Mouse (Mus musculus) G1E (cell line): ENCODE measurements around the gene Sorl1. TPM values are rescaled to one million over a fixed set of nuclear protein-coding genes. Genes with fewer than 3 reads are reported as not detected.

Source experiments
- ATAC-seq: 2 replicates; pipeline ENCODE4 v1.8.0; 2016; ENCODE audit warnings: mild to moderate bottlenecking; ENCODE audit not compliant: insufficient number of reproducible peaks, poor library complexity, low FRiP score, severe bottlenecking; ENCODE audit errors: extremely low read depth
- DNase-seq: peaks from one replicate; pipeline ENCODE4 v3.0.0; 2012; ENCODE audit warnings: low spot score
- H3K27me3 ChIP-seq: 2 replicates; pipeline ENCODE4 v1.6.1; 2012; ENCODE audit warnings: mild to moderate bottlenecking, low read length, inconsistent platforms; ENCODE audit not compliant: insufficient read depth
- H3K36me3 ChIP-seq: replicated peaks from 2 replicates; pipeline ENCODE3; 2012; ENCODE audit warnings: mild to moderate bottlenecking, inconsistent platforms
- H3K4me1 ChIP-seq: 2 replicates; pipeline ENCODE4 v1.6.1; 2012; ENCODE audit warnings: low read depth, low read length, inconsistent platforms, mixed read lengths; ENCODE audit not compliant: insufficient read depth
- H3K4me3 ChIP-seq: 2 replicates; pipeline ENCODE4 v1.5.1; 2012; ENCODE audit warnings: low read depth, mild to moderate bottlenecking, inconsistent platforms, low read length, moderate library complexity, mixed read lengths
- H3K9me3 ChIP-seq: replicated peaks from 2 replicates; pipeline ENCODE4 v1.6.1; 2012; ENCODE audit warnings: inconsistent platforms
- CTCF ChIP-seq: IDR thresholded peaks from 2 replicates; pipeline ENCODE4 v1.5.1; 2012; ENCODE audit warnings: low read depth, low read length, inconsistent platforms, mixed read lengths
- GATA1 ChIP-seq: IDR thresholded peaks from 2 replicates; pipeline ENCODE4 v1.6.1; 2012; ENCODE audit warnings: borderline replicate concordance, low read length, inconsistent platforms, mixed read lengths
- GATA2 ChIP-seq: IDR thresholded peaks from 2 replicates; pipeline ENCODE4 v1.6.1; 2012; ENCODE audit warnings: low read depth, low read length, inconsistent platforms, borderline replicate concordance
- POLR2AphosphoS5 ChIP-seq: IDR thresholded peaks from 2 replicates; pipeline ENCODE4 v1.6.1; 2012; ENCODE audit warnings: low read depth, low read length, inconsistent platforms; ENCODE audit not compliant: insufficient replicate concordance
- TAL1 ChIP-seq: conservative IDR thresholded peaks from 2 replicates; pipeline ENCODE4 v1.6.1; 2012; ENCODE audit warnings: low read depth, low read length, inconsistent platforms, mixed read lengths
- polyA plus RNA-seq: library from polyadenylated mRNA; stranded (reverse); fragments of >175 nt; gene quantifications from 2 replicates; pipeline ENCODE4 v1.2.3, GENCODE M21; 2012
- total RNA-seq, 2 experiments: library from RNA; stranded (forward) in 1 of 2; stranded (reverse) in 1 of 2; fragments of 200-1000 nt in 1 of 2; fragments of >200 nt in 1 of 2; fragmentation: Nextera tagmentation in 1 of 2; gene quantifications; 2 replicates each; pipeline ENCODE4 v1.2.3; 2014 to 2017

Sorl1 gene
- total and polyA plus RNA-seq, 3 experiments, result under 0.01 to 0.05 TPM; not detected in 1

GRCm38 (mm10) chr9:42159376-42159775, 35.3 kb upstream of the Sorl1 start:
- H3K9me3 ChIP-seq, result no peaks in the 10 kb centered on the region
- H3K4me3 ChIP-seq, result no peak overlapping the region
- H3K36me3 ChIP-seq, result no peaks in the 10 kb centered on the region
- DNase-seq (no peak), ATAC-seq (no peak)
- TF ChIP-seq GATA2 (no peak), TAL1 (no peak), CTCF (no peak), GATA1 (no peak), POLR2AphosphoS5 (no peak)
- no peaks in the 10 kb centered on the region for H3K27me3 ChIP-seq
- no peaks in the 10 kb centered on the region for H3K4me1 ChIP-seq

DNA sequence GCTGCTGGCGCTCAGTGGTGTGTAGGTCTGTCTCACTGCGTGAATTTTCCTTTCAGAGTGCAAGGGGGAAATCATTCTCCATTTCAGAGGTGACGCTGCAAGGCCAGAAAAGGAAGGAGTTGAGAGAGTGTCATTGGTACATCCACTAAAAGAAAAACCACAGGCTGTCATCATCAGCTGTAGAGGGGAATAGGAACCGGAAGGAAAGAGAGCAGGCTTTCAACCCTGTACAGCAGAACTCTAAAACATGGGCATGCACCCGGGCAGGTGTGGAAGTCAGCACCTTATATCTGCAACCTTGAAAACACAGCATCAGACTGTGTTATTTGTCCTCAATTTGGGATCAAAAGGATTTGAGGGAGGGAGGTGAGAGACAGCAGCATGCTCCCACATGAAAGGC, 34.6 kb upstream of the Sorl1 start:
- Histone ChIP-seq H3K27me3 (no peaks in the 10 kb centered on the region), H3K4me1 (no peaks in the 10 kb centered on the region), H3K9me3 (no peaks in the 10 kb centered on the region), H3K36me3 (no peaks in the 10 kb centered on the region), H3K4me3 (no peak overlapping the region)
- ATAC-seq (no peak), DNase-seq (no peak)
- TF ChIP-seq CTCF (no peak), GATA2 (no peak)

DNA sequence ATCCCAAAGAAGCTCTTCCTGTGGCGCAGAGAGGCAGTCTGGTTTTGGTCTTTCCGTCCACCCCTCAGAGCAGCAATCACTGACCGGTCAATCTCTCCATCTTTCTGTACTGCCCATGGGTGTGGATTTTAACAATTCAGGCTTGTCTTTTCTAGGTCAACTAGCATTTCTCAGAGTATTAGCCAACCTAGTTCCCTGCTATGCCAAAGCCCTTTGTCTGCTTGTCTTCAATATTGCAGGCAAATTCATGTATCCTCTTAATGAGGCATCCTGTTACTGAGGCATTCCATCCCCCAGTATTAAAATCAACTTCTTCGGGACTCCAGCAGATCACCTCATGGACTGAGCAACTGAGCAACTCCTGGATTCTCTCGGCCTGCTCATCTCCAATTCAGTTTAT, 33.9 kb upstream of the Sorl1 start:
- Histone ChIP-seq H3K27me3 (no peaks in the 10 kb centered on the region), H3K9me3 (no peaks in the 10 kb centered on the region), H3K4me1 (no peaks in the 10 kb centered on the region), H3K4me3 (no peak overlapping the region), H3K36me3 (no peaks in the 10 kb centered on the region)
- TF ChIP-seq GATA2 (no peak), POLR2AphosphoS5 (no peak), TAL1 (no peak), CTCF (no peak), GATA1 (no peak)
- no peak for DNase-seq
- ATAC-seq, result no peak

- no peaks in the 10 kb centered on the region for H3K4me1 ChIP-seq
- no peaks in the 10 kb centered on the region for H3K36me3 ChIP-seq
- no peaks in the 10 kb centered on the region for H3K9me3 ChIP-seq
- no peak overlapping the region for H3K4me3 ChIP-seq
- no peaks in the 10 kb centered on the region for H3K27me3 ChIP-seq
- ATAC-seq, result no peak
- TF ChIP-seq TAL1 (no peak), GATA2 (no peak)
- no peak for DNase-seq
Measured at GRCm38 (mm10) chr9:42156566-42156965, 32.5 kb upstream of the Sorl1 start.

DNA sequence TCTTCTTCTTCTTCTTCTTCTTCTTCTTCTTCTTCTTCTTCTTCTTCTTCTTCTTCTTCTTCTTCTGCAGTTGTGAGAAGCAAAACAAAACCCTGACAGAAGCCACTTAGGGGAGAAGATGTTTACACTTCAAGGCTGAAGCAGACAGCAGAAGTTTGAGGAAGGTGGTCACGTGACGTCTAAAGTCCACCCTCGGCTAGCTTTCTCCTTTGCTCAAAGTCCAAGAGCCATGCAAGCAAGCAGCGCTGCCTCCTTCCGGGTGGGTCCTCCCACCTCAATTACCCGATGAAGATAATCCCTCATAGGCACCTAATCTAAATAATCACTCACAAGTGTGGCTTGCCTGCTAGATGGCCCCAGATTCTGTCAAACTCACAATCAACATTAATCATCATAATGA, 30.6 kb upstream of the Sorl1 start:
- H3K4me1 ChIP-seq, result no peaks in the 10 kb centered on the region
- TF ChIP-seq GATA2, result no peak
- no peak for TF ChIP-seq GATA1
- TF ChIP-seq POLR2AphosphoS5, result no peak
- no peak for TF ChIP-seq CTCF
- ATAC-seq, result no peak

GRCm38 (mm10) chr9:42148816-42149215, 24.7 kb upstream of the Sorl1 start:
- Histone ChIP-seq H3K4me3 (no peak overlapping the region), H3K36me3 (no peaks in the 10 kb centered on the region), H3K27me3 (no peaks in the 10 kb centered on the region), H3K9me3 (no peaks in the 10 kb centered on the region), H3K4me1 (no peaks in the 10 kb centered on the region)
- ATAC-seq, result no peak
- TF ChIP-seq GATA1 (no peak), GATA2 (no peak), CTCF (no peak), TAL1 (no peak), POLR2AphosphoS5 (no peak)
- DNase-seq, result no peak

More for the DNA sequence above, 30.6 kb upstream of the Sorl1 start:
- Histone ChIP-seq H3K9me3 (no peaks in the 10 kb centered on the region), H3K36me3 (no peaks in the 10 kb centered on the region), H3K4me3 (no peak overlapping the region), H3K27me3 (no peaks in the 10 kb centered on the region)
- no peak for DNase-seq

DNA sequence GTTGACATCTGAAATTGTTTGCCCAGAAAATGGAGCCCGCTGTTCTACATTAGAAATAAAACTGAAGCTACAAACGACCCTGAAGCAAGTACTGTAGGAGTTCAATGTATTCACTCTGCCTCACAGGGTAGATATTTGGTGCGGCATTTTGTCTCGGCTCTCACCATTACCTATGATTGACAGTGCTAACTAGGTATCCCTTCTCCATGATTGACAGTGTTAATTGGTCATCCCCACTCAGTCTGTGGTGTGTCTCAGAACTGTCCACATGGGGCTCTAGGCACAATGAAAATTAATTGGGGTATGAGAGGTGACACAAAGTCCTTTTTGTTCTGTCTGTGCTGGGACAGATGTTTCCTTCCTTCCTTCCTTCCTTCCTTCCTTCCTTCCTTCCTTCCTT, 23.9 kb upstream of the Sorl1 start:
- Histone ChIP-seq H3K4me1 (no peaks in the 10 kb centered on the region), H3K4me3 (no peak overlapping the region), H3K36me3 (no peaks in the 10 kb centered on the region), H3K9me3 (no peaks in the 10 kb centered on the region), H3K27me3 (no peaks in the 10 kb centered on the region)
- ATAC-seq (no peak), DNase-seq (no peak)
- TF ChIP-seq CTCF, result no peak
- no peak for TF ChIP-seq GATA1
- TF ChIP-seq GATA2, result no peak
- no peak for TF ChIP-seq TAL1
- TF ChIP-seq POLR2AphosphoS5, result no peak
